Mouse (Mus musculus) liver, embryonic 14.5 days (tissue): Measurements from ENCODE around the gene Lcp1. TPM values are rescaled to one million over a fixed set of nuclear protein-coding genes. Genes with fewer than 3 reads are reported as not detected.

Source experiments
- ATAC-seq: fragments of 200-750 bp; cut with Nextera tagmentation; 2 replicates; pipeline ENCODE4 v1.8.0; 2017; ENCODE audit warnings: moderate number of reproducible peaks, mild to moderate bottlenecking, moderate library complexity; ENCODE audit not compliant: insufficient read depth
- DNase-seq, 3 experiments: peaks; one replicate each; pipeline ENCODE4 v3.0.0-alpha.2; 2012 to 2013; ENCODE audit warnings: low read depth in 3 of 3, low spot score in 3 of 3
- H3K27ac ChIP-seq: fragments of 300-500 bp; sonication (generic); 2 replicates; pipeline ENCODE4 v1.5.1; 2014; ENCODE audit warnings: moderate library complexity, mild to moderate bottlenecking, control low read depth, inconsistent platforms
- H3K27me3 ChIP-seq: fragments of 300-500 bp; sonication (generic); 2 replicates; pipeline ENCODE4 v1.6.1; 2014; ENCODE audit warnings: mild to moderate bottlenecking, low read length, moderate library complexity; ENCODE audit not compliant: control insufficient read depth, insufficient read depth
- H3K36me3 ChIP-seq: fragments of 300-500 bp; sonication (generic); replicated peaks from 2 replicates; pipeline ENCODE4 v1.6.1; 2014; ENCODE audit warnings: low read depth; ENCODE audit not compliant: control insufficient read depth, insufficient read depth
- H3K4me1 ChIP-seq, 2 experiments: fragments of 200-500 bp in 1 of 2; fragments of 300-500 bp in 1 of 2; sonication (generic) in 1 of 2; replicated peaks; 2 replicates each; pipeline ENCODE4 v1.6.1; 2012 to 2014; ENCODE audit warnings: antibody characterized with exemption in 1 of 2, inconsistent platforms in 1 of 2, low read length in 1 of 2; ENCODE audit not compliant: control insufficient read depth in 2 of 2, insufficient read depth in 2 of 2
- H3K4me2 ChIP-seq: fragments of 300-500 bp; sonication (generic); 2 replicates; pipeline ENCODE4 v1.6.1; 2014; ENCODE audit warnings: low read depth, mild to moderate bottlenecking, control low read depth, moderate library complexity
- H3K4me3 ChIP-seq, 2 experiments: fragments of 200-500 bp in 1 of 2; fragments of 300-500 bp in 1 of 2; sonication (generic) in 1 of 2; 2 replicates each; pipeline ENCODE4 v1.5.1; 2012 to 2014; ENCODE audit warnings: low read depth in 2 of 2, low read length in 2 of 2, mild to moderate bottlenecking in 2 of 2, control low read depth in 1 of 2, inconsistent platforms in 1 of 2, moderate library complexity in 1 of 2; ENCODE audit not compliant: insufficient read depth in 1 of 2
- H3K9ac ChIP-seq: fragments of 300-500 bp; sonication (generic); replicated peaks from 2 replicates; pipeline ENCODE4 v1.6.1; 2014; ENCODE audit warnings: mild to moderate bottlenecking, control low read depth, moderate library complexity
- H3K9me3 ChIP-seq: fragments of 300-500 bp; sonication (generic); 2 replicates; pipeline ENCODE4 v1.6.1; 2016; ENCODE audit warnings: low read length, mixed read lengths; ENCODE audit not compliant: control insufficient read depth
- CTCF ChIP-seq: IDR thresholded peaks from 2 replicates; pipeline ENCODE4 v1.5.1; 2016; ENCODE audit warnings: antibody characterized with exemption, low read depth, control low read depth
- EP300 ChIP-seq: IDR thresholded peaks from 2 replicates; pipeline ENCODE4 v1.6.1; 2016; ENCODE audit warnings: antibody characterized with exemption, low read depth
- WGBS: fragments of 180-500 bp; shearing (Covaris S2); extraction: QIAGEN DNeasy Blood & Tissue Kit; methylation state at CpG from one replicate; pipeline ENCODE4 v1.1.7; 2014; ENCODE audit not compliant: insufficient replicate concordance; 5-methylcytosine and 5-hydroxymethylcytosine counted together
- polyA plus RNA-seq, 2 experiments: library from polyadenylated mRNA; depleted of rRNA in 1 of 2; stranded (reverse) in 1 of 2; unstranded in 1 of 2; fragments of >200 nt; fragmentation: Nextera tagmentation in 1 of 2; extraction: Ambion mirVana in 1 of 2; gene quantifications; 2 replicates each; pipeline versions ENCODE4 v1.2.1 to v1.2.3; 2012 to 2014

Lcp1 gene
- 6.7 and 10.4 TPM in 2 replicates for polyA plus RNA-seq (2012; rRNA removed)
- 31.8 and 35.8 TPM in 2 replicates for polyA plus RNA-seq (2014; fragmentation: Nextera tagmentation; extraction: Ambion mirVana)

- DNase-seq, result peak; percentile 69 to 72 (median 70)
- Histone ChIP-seq H3K27me3 (no peaks in the 10 kb centered on the region; the same call in 1 of the 2 replicates), H3K36me3 (no peaks in the 10 kb centered on the region), H3K9ac (peak within 1 kb of the TSS; percentile 73), H3K27ac (peak within 1 kb of the TSS; percentile 58), H3K4me2 (peak within 1 kb of the TSS; percentile 88), H3K4me1 (peaks cover 5 to 10% of the 10 kb centered on the region in 2 experiments; a peak in 3 of 4 replicates), H3K9me3 (no peaks in the 10 kb centered on the region), H3K4me3 (peak within 1 kb of the TSS; percentile 73 to 79)
- TF ChIP-seq EP300, result no peak
- TF ChIP-seq CTCF, result 0 out of 2 replicates have a peak, but pooled peaks have one; percentile 23
- ATAC-seq, result peak; percentile 96
- WGBS, result under 1% methylated on average over 40 of the region's 42 CpGs
Measured at GRCm38 (mm10) chr14:75130501-75131318, at the start of gene Lcp1, which contains the start of gene Lrrc63. TSS of gene Lcp1 (plus strand) at chr14:75131101. TSS of gene Lrrc63 (minus strand) at chr14:75130881.

- Histone ChIP-seq H3K9me3 (no peaks in the 10 kb centered on the region), H3K4me2 (no peak overlapping the region), H3K36me3 (no peaks in the 10 kb centered on the region), H3K9ac (no peak overlapping the region), H3K4me1 (no peaks in the 10 kb centered on the region), H3K27ac (no peak overlapping the region), H3K27me3 (no peaks in the 10 kb centered on the region), H3K4me3 (no peak overlapping the region)
- TF ChIP-seq EP300 (no peak), CTCF (no peak)
- 64% methylated on average over 5 of the region's 5 CpGs for WGBS
- ATAC-seq (no peak), DNase-seq (no peak)
Measured at GRCm38 (mm10) chr14:75102956-75103355, 27.9 kb upstream of the Lcp1 start.

- DNase-seq (no peak), ATAC-seq (no peak)
- 56% methylated on average over 8 of the region's 8 CpGs for WGBS
- no peak overlapping the region for H3K4me2 ChIP-seq
- H3K4me3 ChIP-seq, result no peak overlapping the region
- no peaks in the 10 kb centered on the region for H3K27me3 ChIP-seq
- no peaks in the 10 kb centered on the region for H3K9me3 ChIP-seq
- H3K4me1 ChIP-seq, result no peaks in the 10 kb centered on the region; a peak in 1 of 4 replicates
- no peak overlapping the region for H3K9ac ChIP-seq
- no peaks in the 10 kb centered on the region for H3K36me3 ChIP-seq
- TF ChIP-seq CTCF (no peak), EP300 (no peak)
- H3K27ac ChIP-seq, result no peak overlapping the region
Measured at GRCm38 (mm10) chr14:75121658-75122057, 9.2 kb upstream of the Lcp1 start.

GRCm38 (mm10) chr14:75131324-75131935, 529 bp downstream of the Lcp1 start:
- DNase-seq (peak in 1 of 3 experiments; percentile 16), ATAC-seq (peak; percentile 46)
- TF ChIP-seq EP300, result no peak
- TF ChIP-seq CTCF, result no peak
- H3K27me3 ChIP-seq, result no peaks in the 10 kb centered on the region; the same call in 1 of the 2 replicates
- peak overlapping the region; percentile 62 for H3K9ac ChIP-seq
- H3K4me1 ChIP-seq, result peaks cover 10 to 14% of the 10 kb centered on the region in 2 experiments
- 5% methylated on average over 12 of the region's 12 CpGs for WGBS
- H3K36me3 ChIP-seq, result no peaks in the 10 kb centered on the region
- peak overlapping the region; percentile 59 to 73 for H3K4me3 ChIP-seq
- H3K27ac ChIP-seq, result peak overlapping the region; percentile 58
- H3K4me2 ChIP-seq, result peak overlapping the region; percentile 88
- H3K9me3 ChIP-seq, result no peaks in the 10 kb centered on the region
